Mouse (Mus musculus): Measurements from ENCODE around the gene Tppp3.

- no peak for TF ChIP-seq CTCF (IDR thresholded peaks at IDR 0.05; ENCODE audit: control insufficient read depth, insufficient read depth, low read length)
- no peak for TF ChIP-seq POLR2A (IDR thresholded peaks at IDR 0.05; ENCODE audit: borderline replicate concordance, control insufficient read depth, low read depth, low read length)
Measured at GRCm38 (mm10) chr8:105508758-105509157, 37.4 kb upstream of the Tppp3 start.

Data from bone marrow, adult 2 months (tissue).